Mouse (Mus musculus) Muller cell, postnatal 12 days (primary cell): ENCODE results near the gene Foxo1.

Experiments used
- DNase-seq: peaks from one replicate; pipeline ENCODE4 v3.0.0-alpha.2; 2015; ENCODE audit errors: inconsistent ontology term

Foxo1 gene

DNA sequence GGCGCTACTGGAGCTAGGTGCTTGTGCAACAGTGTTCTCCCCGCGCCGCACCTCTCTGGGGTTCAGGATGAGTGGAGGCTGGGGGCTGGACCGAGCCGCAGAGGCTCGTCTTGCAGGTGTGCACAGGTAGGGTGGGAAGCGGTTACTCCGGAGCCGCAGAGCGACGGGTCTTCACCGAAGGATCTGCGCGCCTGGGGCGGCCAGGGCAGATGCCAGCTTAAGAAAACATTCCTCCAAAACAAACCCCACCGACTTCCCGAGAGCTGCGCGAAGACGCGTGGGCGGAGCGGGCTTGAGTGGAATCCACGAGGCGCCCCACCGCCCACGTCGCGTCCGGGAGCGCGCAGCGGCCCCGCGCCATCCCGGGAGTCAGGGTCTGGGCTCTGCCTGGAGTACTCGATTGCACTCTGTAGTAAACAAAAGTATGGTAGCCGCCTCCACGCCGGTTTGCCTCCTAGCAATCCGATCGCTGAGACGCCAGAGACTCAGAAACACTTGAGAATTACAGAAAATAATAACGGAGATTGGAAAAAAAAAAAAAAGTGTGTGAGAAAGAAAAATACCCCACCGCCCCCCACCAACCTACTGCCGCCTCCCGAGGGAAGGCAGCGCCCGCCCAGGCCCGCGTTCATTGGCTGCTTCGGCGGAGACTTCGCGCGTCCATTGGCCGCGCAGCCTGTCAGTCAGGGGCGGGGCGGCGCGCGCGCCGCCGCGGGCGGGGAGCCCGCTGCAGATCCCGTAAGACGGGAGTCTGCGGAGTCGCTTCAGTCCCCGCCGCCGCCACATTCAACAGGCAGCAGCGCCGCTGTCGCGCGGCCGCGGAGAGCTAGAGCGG lies at the start of gene Foxo1:
Foxo1 (plus strand) TSS at position 685 of the 835 bp plus-strand sequence.
- peak; percentile 96 for DNase-seq

DNA sequence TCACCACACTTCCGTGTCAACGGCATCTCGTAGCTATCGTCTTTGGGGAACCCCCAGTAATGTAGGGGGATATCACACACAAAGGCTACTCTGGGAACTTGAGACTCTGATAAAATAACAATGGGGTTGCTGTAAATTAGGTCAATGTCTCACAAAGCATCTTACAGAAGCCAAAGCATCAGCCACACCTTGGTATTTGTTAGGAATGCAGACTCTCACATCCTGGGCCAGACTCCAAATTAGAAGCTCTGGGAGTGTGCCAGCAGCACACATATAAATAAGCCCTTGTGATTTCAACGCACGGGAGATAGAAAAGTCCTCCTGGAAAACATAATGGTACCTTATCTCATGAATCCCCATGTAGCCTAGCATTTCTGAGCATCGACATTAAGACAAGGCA lies 49.3 kb upstream of the Foxo1 start:
- peak; percentile 79 for DNase-seq

DNA sequence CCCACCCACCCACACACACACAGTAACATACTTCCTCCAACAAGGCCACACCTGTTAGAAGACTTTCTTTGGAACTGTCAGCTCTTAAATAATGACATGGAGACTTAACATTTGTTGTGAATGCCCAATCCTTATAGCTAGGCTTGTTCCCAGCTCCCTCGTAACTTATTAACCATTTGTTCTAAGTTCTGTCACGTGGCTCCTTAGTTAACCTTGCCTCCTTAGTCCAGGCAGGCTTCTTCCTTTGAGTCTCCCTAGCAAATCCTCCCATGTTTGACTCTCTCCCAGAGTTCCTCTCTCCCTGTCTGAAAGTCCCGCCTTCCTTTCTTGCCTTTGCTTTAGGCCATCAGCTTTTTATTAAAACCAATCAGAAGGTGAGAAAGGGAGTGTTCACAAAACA lies 47.1 kb upstream of the Foxo1 start:
- DNase-seq, result no peak

DNA sequence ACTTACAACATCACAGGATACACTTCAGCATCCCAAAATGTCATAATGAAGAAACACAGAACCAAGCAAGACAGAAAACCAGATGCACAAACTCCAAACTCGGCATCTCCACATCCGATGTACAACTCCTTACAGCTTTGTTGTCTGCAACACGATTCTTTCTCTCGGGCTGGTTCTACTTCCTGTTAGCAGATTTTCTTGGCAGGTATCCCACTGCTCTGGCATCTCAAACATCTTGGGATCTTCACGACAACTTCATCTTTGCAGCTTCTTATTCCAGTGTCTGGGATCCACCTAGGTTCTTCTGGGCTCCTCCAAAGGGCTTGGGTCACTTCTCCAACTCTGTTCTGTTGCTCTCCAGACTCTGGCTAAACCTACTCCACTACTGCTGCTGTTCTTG lies 46.2 kb upstream of the Foxo1 start:
- no peak for DNase-seq

DNA sequence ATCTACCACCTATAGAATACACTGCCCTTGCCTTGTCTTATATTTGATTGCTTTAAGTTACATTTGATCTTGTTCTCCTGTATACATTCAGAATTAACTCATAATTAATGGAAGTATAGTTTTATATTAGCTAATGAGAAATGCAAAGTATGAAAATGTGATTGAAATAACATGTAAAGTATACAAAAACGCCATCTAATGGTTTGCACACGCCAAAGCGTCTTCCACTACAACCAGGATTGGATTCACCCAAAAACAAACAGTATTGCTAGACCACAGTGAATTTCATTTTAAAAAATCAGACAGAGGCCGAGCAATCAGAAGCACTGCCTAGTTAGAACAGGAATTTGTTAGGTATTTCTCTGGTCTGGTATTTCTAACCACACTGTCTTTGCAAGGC lies 31.6 kb upstream of the Foxo1 start:
- no peak for DNase-seq

DNA sequence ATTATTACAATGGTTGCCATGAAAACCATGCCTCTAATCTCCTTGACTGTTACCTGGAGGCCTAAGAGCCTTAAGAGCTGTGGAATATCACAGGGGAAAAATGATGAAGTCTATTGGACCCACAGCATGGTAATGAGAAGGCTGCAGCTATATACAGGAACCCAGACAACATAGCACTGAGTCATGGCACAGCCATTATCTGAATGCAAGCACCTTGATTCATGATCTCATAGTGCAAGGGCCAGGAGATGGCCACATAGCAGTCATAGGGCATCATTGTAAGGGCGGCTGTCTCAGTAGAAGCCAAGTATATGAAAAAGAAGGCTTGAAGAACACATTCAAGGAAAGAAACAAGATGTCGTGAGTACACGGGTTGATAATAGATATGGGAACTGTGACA lies 31.0 kb upstream of the Foxo1 start:
- no peak for DNase-seq

DNA sequence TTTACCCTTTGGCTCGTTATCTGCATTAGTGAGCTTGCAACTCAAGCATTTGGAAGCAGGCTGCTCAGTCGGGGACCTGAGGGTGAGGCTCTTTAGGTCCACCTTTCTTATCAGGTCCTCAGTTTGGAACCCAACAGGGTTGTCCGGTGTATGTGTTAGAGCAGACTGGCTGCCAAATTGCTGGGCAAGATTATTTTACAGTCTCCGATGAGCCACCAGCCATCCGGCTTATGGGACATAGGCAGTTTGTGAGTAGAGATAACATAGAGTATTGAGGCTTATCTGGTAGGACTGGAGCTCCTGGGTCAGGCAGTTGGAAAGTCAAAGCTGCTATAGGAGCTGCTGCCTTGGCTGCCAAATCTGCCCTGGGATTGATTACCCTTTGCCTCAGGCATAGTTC lies 27.1 kb upstream of the Foxo1 start:
- no peak for DNase-seq

DNA sequence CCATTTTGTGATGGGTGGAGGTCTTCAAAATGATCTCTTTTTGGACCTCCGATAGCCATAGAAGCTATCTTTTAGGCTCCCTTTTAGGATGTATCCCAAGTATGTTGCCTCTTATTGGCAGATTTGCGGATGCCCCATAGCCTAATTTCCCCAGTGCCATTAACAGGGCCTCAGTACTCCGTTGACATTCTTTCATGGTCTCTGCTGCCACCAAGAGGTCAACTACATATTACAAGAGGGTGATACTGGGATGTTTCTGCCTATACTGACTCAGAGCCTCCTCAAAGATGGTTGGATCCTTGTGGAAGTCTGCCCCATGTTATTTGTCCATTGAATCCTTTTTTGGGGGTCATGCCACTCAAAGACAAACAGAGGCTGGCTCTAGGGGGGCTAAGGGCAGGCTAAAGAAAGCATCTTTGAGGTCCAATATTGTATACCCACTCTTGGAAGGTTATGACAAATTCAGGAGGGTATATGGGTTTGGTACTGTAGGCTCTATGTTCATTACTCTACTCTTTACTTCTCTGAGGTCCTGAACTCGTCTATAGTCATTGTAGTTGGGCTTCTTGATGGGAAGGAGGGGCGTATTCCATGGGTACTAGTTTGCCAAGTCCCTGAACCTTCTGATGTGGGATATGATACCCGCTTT lies 25.6 kb upstream of the Foxo1 start:
- peak; percentile 65 for DNase-seq

DNA sequence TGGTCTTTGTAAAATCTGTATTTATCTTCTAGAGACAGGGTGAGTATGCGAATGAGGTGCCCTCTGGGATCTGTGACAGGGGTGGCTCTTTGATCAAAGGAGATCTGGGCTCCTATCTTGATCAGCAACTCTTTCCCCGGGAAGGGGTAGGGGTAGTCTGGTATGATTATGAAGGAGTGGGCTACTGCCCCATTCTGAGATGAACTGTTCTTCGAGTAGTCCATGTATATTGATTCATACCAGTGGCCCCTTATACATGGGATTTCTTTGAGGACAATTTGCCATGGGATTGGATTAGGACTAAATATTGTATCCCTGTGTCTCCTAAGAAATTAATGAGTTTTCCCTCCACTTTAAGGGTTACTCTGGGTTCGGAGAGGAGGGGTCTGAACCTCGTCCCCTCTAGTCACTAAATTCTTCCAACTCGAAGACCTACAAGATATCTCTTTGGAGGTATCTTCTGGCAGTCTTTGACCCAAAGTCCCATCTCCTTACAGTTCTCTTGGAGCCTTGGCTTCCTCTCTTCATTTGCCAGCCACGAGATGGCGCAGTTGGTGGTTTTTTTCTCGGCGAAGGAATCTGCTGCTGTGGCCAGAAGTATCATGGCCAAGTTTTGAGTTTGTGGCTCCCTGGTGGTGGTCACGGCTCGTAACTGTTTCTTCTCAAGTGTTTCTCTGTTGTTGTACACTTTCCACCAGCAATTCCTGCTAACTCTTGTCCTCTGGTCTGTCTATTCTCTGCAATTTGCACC lies 24.7 kb upstream of the Foxo1 start:
- peak; percentile 39 for DNase-seq

DNA sequence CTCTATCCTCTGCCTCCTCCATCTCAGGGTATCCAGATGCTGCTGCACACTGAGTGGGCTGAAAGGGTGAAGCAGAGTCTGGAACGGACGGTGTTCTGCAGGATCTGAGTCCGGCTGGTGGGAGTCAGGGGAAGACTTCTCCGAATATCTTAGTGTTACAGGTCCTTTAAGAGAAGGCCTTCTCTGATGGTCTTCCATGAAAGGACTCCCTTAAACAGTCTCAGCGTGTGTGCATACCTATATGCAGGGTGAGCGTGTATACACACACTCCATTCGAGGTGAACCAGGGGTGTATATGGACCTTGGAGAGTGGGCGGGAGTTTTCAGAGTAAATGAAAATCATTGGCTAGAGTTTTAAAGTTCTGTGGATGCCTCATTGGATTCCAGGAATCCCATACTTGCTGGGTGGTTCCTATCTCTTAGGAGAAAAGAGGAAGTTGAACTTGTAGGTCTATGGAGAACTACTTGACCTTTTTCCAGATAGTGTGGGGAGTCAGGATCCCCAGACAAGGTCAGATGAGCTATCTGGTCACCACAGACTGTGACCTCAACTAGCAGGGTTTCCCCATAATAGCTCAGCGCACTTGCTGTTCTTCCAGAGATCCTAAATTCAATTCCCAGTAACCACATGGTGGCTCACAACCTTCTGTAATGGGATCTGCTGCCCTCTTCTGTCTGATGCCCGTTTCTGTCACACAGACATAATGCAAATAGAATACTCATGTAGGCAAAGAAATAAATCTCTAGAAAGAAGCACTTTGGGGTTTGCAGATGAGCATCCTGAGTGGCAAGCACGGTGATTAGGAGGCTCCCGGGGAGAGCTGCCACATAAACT lies 21.9 kb upstream of the Foxo1 start:
- DNase-seq, result no peak

DNA sequence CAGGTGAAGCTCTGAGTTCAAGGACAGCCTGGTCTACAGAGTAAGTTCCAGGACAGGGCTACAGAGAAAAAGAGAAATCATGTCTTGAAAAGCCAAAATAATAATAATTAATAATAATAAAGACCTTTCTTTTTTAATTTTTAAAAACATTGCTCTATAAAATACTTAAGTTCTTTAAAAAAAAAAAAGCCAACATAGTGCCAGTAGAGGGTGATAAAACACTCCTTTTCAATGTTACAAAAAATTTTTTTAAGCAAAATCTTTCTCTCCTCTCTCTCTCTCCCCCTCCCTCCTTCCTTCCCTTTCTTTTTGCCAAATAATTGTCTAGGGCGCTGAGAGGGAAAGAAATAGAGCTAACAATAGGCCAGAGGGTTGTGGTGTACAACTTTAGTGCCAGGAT lies 17.0 kb upstream of the Foxo1 start:
- DNase-seq, result no peak

DNA sequence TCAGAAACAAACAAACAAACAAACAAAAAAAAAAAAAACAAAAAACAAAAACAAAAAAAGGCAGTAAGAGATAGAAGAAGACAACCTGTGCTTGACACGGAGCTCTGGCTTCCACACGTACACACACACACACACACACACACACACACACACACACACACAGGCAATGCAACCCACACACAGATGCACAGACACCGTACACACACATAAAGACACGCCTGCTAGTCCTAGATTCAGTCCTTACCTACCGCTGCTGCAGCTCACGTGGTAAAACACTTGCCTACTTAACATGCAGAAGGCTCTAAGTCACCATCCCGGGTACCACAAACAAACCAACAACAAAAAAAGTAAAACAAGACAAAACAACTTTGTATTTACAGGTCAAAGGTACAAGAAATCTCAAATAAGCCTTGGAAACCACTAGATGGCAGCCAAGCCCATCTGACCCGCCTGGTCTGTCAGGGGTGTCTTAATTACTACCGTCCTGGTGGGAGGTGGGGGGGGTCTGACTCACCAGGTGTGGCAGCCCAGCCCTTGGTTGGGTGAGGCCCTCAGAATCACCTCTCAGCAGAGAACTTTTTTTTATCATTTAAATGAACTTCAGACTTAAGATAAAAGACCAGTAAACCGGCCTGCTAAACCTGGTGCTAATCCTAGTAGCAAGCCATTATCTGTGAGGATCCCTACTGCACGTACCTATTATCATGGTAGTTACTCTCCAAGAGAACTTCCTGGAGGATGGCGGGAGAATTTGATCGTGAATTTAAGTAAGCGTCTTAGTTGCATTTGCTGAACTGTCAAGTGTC lies 14.3 kb upstream of the Foxo1 start:
- peak; percentile 21 for DNase-seq

DNA sequence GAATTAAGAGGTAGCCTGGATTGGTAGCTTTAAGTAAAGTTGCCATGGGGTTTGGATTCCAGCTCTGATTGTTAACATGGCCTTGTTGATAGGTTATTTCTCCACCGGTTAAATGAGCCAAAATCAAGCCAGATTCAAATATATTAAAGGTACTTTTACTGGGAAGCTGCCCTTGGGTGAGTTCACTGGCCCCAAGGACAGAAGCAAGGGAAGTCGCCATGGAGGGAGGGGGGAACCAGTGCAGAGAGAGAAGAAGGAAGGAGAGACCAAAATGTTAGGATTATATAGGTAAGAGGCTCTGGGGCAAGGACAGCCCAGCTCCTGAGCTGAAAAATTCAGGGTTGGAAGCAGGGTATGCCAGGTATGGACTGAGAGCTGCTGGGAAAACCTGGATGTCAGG lies 13.6 kb upstream of the Foxo1 start:
- DNase-seq, result no peak

DNA sequence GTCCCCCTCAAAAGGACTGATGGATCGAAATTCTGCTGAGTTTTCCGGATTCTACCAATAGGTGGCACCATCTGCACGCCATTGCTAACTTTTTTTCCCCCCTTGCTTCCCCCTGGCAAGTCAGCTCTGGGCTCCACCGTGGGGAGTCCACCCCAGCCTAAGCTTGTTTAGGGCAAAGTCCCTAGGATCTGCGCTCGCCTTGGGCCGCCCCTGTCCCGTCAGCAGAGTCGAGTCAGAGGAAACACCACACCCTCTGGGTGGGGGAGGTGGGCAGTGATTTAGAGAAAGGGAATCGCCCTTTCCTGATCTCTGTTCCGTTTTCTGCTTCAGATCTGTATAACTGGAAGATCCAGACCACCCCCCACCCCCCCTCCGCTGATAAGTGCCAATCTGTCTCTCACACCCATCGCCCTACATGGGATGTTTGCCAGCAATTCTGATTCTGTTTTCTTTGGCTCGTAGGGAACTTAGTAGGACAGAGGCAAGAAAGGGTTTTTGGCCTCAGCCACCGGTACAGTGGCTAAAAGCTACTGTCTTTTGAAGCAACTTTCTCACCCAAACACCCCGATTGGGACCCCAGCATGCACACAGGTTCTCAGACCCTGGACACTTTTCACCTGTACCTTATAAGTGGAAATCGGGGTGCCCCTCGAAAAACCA lies 10.2 kb upstream of the Foxo1 start:
- peak; percentile 76 for DNase-seq

DNA sequence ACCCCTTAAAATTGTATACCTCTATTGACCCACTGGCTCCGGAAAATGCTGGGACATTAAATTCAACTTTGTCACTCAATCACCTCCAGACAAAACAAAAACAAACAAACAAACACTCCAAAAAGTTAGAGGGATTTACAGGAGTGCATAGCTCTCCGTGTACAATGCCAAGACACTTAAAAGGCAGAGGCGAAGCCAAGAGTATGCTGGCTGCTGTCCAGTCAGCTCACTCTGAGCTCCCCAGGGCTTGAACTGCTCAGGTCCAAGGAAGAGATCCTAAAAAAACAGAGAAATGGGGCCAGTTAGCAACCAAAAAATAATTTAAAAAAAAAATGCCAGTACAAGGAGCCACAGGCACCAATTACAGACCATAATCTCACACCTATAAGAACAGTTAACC lies 9.6 kb upstream of the Foxo1 start:
- DNase-seq, result peak; percentile 15

DNA sequence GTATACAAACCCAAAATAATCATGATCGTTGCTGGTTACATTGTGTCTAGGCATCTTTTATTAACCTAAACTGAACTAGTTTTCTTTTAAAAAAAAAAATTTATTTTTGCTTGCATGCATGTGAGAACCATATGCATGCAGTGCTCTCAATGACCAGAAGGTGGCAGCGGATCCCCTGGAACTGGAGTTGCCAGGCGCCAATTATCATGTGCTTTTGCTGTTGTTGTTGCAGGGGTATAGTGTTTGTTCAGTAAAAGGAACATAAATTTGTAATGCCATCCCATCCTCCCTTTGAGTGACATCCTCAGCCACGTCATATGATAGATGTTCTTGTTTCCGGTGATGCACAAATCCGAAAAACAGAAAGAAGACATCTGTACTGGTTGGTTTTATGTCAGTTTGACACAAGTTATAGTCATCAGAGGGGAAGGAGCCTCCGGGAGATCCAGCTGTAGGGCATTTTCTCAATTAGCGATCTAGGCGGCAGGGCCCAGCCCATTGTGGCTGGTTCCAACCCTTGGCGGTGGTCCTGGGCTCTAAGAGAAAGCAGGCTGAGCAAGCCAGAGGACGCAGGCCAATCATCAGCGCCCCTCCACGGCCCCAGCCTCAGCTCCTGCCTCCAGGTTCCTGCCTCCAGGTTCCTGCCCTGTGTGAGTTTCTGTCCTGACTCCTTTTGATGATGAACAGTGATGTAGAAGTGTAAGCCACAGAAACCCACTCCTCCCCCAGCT lies 5.5 kb upstream of the Foxo1 start:
- DNase-seq, result peak; percentile 40

DNA sequence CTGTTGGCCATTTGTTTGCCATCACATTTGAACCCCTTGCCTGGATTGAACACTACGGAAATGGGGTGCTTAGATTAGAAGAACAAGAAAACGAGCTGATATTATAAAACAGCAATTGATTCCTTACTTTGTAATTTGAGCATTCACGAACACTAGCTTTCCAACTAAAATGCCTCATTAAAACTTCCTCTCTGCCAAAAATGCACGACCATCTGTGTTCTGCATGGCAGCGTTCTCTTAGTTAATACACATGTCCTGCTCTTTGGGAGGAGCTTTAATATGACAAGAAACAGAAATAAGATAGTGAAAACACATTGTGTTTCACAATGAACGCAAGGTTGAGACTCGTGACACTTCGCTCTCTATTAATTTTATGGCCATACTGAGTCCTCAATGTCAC lies 3.8 kb upstream of the Foxo1 start:
- no peak for DNase-seq

DNA sequence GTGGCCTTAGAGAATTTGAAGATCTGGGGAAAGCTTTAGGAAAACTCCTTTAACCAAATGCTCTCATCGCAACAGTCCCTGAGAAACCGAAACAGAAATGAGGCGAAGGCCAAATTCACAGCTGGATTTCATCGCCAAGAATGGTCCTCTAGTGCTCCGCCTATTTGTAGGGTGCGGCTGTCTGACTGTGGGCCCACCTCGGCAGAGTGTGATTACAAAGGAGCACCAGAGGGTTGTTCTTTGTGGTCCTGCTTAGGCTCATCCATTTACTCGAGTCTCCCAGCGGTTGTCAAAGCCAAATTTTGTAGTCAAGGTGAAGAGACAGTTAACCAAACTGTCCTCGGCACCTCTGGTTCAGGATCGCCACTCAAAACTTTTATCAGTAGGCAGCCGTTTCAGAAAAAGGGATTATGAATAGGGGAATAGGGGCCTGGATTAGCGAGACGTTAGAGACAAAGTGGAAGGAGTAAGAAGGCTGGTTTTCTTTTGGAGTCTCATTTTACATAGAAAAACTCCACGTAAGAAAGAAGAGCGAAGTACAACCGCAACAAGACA lies 1.5 kb upstream of the Foxo1 start:
- no peak for DNase-seq

DNA sequence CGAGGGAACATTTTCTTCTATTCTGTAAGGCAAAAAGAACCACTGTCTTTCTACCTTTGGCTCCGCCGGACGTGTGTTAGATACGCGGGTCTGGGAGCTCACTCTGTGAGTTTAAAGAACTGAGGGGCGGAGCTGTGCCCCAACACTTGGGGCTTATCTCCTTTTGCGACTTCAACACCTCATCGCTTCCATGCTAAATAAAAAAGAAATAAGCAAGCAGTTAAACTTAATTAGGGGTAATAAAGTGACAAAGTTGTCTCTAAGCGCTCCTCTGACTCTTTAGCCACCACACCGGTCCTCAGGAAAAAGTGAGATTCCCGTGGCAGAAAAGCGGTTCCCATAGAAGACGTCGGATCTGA lies 864 bp upstream of the Foxo1 start:
- DNase-seq, result no peak

DNA sequence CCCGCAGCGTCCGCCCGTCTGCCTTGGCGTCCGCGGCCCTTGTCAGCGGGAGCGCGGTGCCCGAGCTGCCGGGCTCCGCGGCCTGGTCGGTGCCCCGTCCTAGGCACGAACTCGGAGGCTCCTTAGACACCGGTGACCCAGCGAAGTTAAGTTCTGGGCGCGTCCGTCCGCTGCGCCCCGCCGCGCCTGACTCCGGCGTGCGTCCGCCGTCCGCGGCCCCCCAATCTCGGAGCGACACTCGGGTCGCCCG lies 276 bp downstream of the Foxo1 start:
- no peak for DNase-seq
